Comparison of ENCODE assay signal across 8 mouse cellular contexts in genomic region chr2:157068701-157069354, GRCm38 (mm10). TPM values are rescaled to one million over a fixed set of nuclear protein-coding genes. Genes with fewer than 3 reads are reported as not detected.
DNase-seq lines count a peak whose midpoint lies in the region; ATAC-seq and TF ChIP-seq lines count a peak whose summit lies in the region.

No protein-coding gene starts in this region.

- H3K4me2 ChIP-seq in lung, postnatal 0 days (replicated peaks; ENCODE audit: low read depth, low read length): peak overlapping the region; percentile 30; the same call in 1 of the 2 replicates
- H3K4me2 ChIP-seq in intestine, embryonic 14.5 days (ENCODE audit: low read length): peak overlapping the region; percentile 7
- peak overlapping the region; percentile 34 for H3K4me2 ChIP-seq in stomach, embryonic 15.5 days

- DNase-seq in cerebellum, adult 11-12 months: peak; percentile 84
- no peak for DNase-seq in cerebellum, postnatal 4 days (ENCODE audit: low spot score in 2 of 2)
- DNase-seq in lung, postnatal 0 days (ENCODE audit: low spot score): peak; percentile 41
- no peak for DNase-seq in lung, postnatal 14 days
- no peak for DNase-seq in intestine, embryonic 14.5 days (ENCODE audit: low spot score)
- DNase-seq in right cerebral cortex, postnatal 4 days: no peak

- 40% methylated on average over 14 of the region's 14 CpGs for WGBS in lung, postnatal 0 days
- WGBS in intestine, embryonic 14.5 days: 40% methylated on average over 14 of the region's 14 CpGs
- WGBS in stomach, embryonic 15.5 days: 55% methylated on average over 14 of the region's 14 CpGs

- H3K9me3 ChIP-seq in lung, postnatal 0 days (ENCODE audit: low read length): no peaks in the 10 kb centered on the region
- H3K9me3 ChIP-seq in intestine, embryonic 14.5 days (ENCODE audit: control insufficient read depth, low read length): no peaks in the 10 kb centered on the region
- no peaks in the 10 kb centered on the region for H3K9me3 ChIP-seq in stomach, embryonic 15.5 days

- no peak for TF ChIP-seq CTCF in lung, postnatal 0 days (IDR thresholded peaks at IDR 0.05)

- no peak for ATAC-seq in lung, postnatal 0 days
- ATAC-seq in intestine, embryonic 14.5 days (replicated peaks; ENCODE audit: low FRiP score, low TSS enrichment, low read depth): no peak
- no peak for ATAC-seq in stomach, embryonic 15.5 days (ENCODE audit: insufficient read depth, low FRiP score, low read depth)
- ATAC-seq in erythroid progenitor cell, adult 5-6 weeks (replicated peaks; ENCODE audit: low FRiP score, poor library complexity, severe bottlenecking): no peak

- H3K36me3 ChIP-seq in lung, postnatal 0 days (ENCODE audit: insufficient read depth, low read length): no peaks in the 10 kb centered on the region
- peaks cover 6% of the 10 kb centered on the region for H3K36me3 ChIP-seq in intestine, embryonic 14.5 days (ENCODE audit: control insufficient read depth, insufficient read depth, low read length)
- no peaks in the 10 kb centered on the region for H3K36me3 ChIP-seq in stomach, embryonic 15.5 days

- H3K4me3 ChIP-seq in lung, postnatal 0 days (ENCODE audit: low read depth, low read length): no peak overlapping the region
- H3K4me3 ChIP-seq in intestine, embryonic 14.5 days (ENCODE audit: low read depth, low read length): no peak overlapping the region
- no peak overlapping the region for H3K4me3 ChIP-seq in stomach, embryonic 15.5 days (replicated peaks)

- H3K9ac ChIP-seq in lung, postnatal 0 days (replicated peaks; ENCODE audit: low read depth): peak overlapping the region; percentile 16
- no peak overlapping the region for H3K9ac ChIP-seq in intestine, embryonic 14.5 days (ENCODE audit: low read length)
- H3K9ac ChIP-seq in stomach, embryonic 15.5 days: peak overlapping the region; percentile 13; the same call in 1 of the 2 replicates

- H3K27ac ChIP-seq in lung, postnatal 0 days (ENCODE audit: low read length): peak overlapping the region; percentile 93
- H3K27ac ChIP-seq in intestine, embryonic 14.5 days (ENCODE audit: low read depth): peak overlapping the region; percentile 76
- H3K27ac ChIP-seq in stomach, embryonic 15.5 days: peak overlapping the region; percentile 83

- peaks cover 63% of the 10 kb centered on the region for H3K4me1 ChIP-seq in lung, postnatal 0 days (ENCODE audit: insufficient read depth, low read depth, low read length)
- H3K4me1 ChIP-seq in intestine, embryonic 14.5 days (replicated peaks; ENCODE audit: control insufficient read depth, insufficient read depth, low read length): peaks cover 84% of the 10 kb centered on the region
- H3K4me1 ChIP-seq in stomach, embryonic 15.5 days: peaks cover 88% of the 10 kb centered on the region

- no peaks in the 10 kb centered on the region for H3K27me3 ChIP-seq in lung, postnatal 0 days (replicated peaks; ENCODE audit: insufficient read depth, low read length)
- H3K27me3 ChIP-seq in intestine, embryonic 14.5 days (replicated peaks; ENCODE audit: control insufficient read depth, insufficient read depth, low read length): no peaks in the 10 kb centered on the region
- H3K27me3 ChIP-seq in stomach, embryonic 15.5 days (replicated peaks): no peaks in the 10 kb centered on the region

- no peak for TF ChIP-seq EP300 in lung, postnatal 0 days (IDR thresholded peaks at IDR 0.05)

RNA-seq across cellular contexts. Expression of gene Soga1, which starts 10.2 kb away (rescaled TPM):
- polyA plus RNA-seq in lung, postnatal 0 days (2015; fragmentation: Nextera tagmentation; extraction: Ambion mirVana): 2.5 and 3.1 TPM in 2 replicates
- polyA plus RNA-seq in intestine, embryonic 14.5 days (2014; fragmentation: Nextera tagmentation; extraction: Ambion mirVana): 4.7 and 6.1 TPM in 2 replicates
- 3.6 and 4.2 TPM in 2 replicates for polyA plus RNA-seq in stomach, embryonic 15.5 days (2015; fragmentation: Nextera tagmentation; extraction: Ambion mirVana)
- total RNA-seq in erythroid progenitor cell, adult 5-6 weeks (2015; ENCODE audit: low replicate concordance): 0.36 and 0.42 TPM in 2 replicates
- total RNA-seq in erythroid progenitor cell, adult 5-6 weeks (2017; ENCODE audit: low replicate concordance): 2.8 and 3.6 TPM in 2 replicates

RNA-seq across cellular contexts. Expression of gene Tldc2, which starts 18.0 kb away (rescaled TPM):
- not detected in 2 replicates for polyA plus RNA-seq in lung, postnatal 0 days (2015; fragmentation: Nextera tagmentation; extraction: Ambion mirVana)
- not detected in 2 replicates for polyA plus RNA-seq in intestine, embryonic 14.5 days (2014; fragmentation: Nextera tagmentation; extraction: Ambion mirVana)
- not detected in 2 replicates for polyA plus RNA-seq in stomach, embryonic 15.5 days (2015; fragmentation: Nextera tagmentation; extraction: Ambion mirVana)
- total RNA-seq in erythroid progenitor cell, adult 5-6 weeks (2015; ENCODE audit: low replicate concordance): not detected in 2 replicates
- total RNA-seq in erythroid progenitor cell, adult 5-6 weeks (2017; ENCODE audit: low replicate concordance): not detected in 2 replicates

Comparison
In these comparisons a context has a peak if more than half of its experiments do, and no peak if none do; other contexts are left out.
1. DNase-seq: peak in cerebellum, adult 11-12 months (single experiment) and lung, postnatal 0 days (single experiment); none in cerebellum, postnatal 4 days (0 of 2), lung, postnatal 14 days (single experiment), intestine, embryonic 14.5 days (single experiment) and right cerebral cortex, postnatal 4 days (single experiment).
2. Peak in every context shown above with its lines, with median percentiles within 50 percentile points of each other: H3K27ac ChIP-seq and H3K4me2 ChIP-seq.